Mouse (Mus musculus): ENCODE results near the gene Pdhb.

Pdhb gene

DNA sequence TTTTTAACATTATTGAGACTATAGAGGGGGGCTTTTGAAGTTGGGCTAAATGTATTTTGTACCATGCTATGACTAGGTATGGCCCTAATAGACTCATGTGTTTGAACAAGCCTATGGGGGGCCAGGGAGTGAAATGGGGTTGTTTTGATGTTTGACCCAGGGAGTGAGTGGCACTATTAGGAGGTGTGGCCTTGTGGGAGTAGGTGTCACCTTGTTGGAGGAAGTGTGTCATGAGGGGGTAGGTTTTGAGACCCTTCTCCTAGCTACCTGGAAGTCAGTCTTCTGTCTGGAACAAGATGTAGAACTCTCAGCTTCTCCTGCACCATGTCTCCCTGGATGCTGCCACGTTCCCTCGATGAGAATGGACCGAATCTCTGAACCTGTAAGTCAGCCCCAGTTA, 17.7 kb upstream of the Pdhb start:
- DNase-seq: no peak

DNA sequence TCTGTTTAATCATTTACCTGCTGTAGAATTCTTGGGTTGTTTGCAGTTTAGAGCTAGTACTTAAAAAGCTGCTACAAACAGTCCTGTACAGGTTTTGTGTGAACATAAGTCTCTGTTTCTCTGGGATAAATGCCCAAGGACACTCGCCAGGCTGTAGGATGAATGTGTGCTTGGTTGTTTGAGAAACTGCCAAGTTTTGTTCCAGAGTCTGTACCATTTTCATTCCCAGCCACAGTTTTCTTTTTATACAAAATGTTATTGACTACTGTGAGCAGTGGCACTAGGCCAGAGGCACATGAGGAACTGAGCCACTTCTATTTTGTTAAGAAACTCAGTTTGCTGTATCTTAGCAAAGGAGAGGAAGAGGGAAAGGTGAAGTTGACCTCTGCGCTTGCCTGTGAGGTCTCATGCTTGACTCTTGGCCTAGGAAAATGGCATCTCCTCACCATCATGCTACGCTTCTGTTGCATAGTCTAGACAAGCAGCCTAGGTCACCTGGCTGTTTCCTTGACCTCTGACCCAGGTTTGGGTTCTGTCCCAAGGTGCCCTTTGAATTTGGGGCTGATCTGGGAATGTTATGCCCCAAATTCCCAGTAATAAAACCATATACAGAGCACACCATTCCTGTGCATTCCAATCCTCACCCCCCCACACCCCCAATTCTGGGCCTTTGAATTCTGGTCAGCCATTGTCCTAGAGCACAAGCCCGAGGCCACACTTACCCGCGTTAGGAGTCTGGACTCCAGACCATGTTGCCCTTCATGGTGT, 13.6 kb upstream of the Pdhb start:
- peak; percentile 18 to 32 for DNase-seq

DNA sequence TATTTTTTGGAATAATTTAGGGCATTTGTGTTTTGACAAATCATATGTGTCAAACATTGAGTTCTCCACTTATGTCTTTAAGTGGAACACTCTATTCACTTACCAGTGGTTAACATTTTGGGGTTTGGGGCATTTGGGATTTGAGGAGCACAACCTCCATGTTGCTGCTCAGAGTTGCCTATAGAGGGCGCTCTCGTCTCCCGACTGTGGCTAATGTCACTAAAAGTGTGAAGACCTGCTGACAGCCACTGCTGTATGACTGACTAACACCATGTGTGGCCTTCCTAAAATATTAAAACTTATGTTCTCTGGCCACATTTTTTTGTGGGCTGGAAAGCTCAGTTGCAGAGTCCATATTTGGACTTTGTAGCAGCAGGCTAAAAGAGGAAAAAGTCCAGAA, 10.5 kb upstream of the Pdhb start:
- no peak for DNase-seq

DNA sequence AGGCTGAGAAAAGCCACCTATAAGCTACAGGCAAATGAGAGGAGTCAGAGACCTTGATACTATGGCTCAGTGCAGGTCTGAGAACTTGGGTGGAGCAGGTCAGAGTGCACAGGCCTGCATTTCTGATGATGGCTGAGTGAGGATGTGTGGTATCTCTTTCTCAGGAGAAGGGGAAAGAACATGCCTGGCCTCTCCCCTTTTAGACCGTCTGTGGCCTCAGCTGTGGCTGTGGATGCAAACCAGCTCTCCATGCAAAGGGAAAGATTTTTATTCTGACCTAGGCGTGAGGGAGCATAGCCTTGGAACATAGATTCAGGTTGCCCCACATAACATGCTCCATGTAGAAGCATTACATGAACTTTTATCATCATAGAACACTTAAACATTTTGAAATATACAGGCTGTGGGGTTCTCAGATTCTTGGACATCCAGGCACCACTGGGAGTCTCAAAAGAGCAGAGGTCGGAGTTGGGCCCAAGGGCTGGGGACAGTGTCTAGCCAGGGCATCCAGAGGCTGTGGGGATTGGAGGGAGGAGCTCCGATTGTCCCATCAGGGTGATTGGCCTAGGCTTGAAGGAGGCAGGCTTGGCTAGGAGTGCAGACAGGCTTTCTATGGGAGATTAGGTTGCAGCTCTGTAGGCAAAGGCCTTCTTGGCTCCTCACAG, 7.7 kb upstream of the Pdhb start:
- no peak for DNase-seq

DNA sequence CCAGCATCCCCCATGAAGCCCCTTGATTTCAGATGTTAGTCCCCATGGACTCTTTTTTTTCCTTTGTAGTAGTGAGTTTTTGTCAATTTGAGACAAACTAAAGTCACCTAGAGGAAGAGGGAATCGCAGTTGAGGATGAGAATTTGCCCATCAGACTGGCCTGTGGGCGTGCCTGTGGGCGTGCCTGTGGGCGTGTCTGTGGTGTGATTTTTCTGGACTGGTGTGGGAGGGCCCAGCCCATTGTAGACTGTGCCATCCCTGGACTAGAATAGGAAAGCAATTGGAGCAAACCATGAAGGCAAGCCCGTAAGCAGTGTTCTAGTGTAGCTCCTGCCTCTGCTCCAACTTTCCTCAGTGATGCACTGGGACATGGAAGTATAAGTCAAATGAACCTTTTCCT, 3.4 kb upstream of the Pdhb start:
- peak in 1 of 2 experiments; percentile 63 for DNase-seq

DNA sequence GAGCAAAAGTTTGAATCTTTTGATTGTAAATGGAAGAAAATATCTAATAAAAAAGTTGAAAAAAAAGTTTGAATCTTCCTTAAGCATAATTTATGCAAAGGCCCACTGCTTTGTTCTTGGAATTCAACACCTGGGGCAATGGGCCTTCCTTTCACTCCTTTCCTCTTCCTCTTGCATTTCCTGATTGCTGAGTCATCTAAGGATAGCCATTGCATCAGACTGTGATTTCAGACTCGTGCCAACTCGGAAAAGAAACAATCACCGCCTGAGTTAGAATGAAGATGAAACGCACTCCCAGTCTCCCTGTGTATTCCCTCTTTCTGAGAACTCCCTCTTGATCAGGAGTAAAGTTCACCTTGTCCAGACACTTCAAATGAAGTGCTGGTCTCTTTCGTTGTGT, 1.8 kb upstream of the Pdhb start:
- DNase-seq: no peak

DNA sequence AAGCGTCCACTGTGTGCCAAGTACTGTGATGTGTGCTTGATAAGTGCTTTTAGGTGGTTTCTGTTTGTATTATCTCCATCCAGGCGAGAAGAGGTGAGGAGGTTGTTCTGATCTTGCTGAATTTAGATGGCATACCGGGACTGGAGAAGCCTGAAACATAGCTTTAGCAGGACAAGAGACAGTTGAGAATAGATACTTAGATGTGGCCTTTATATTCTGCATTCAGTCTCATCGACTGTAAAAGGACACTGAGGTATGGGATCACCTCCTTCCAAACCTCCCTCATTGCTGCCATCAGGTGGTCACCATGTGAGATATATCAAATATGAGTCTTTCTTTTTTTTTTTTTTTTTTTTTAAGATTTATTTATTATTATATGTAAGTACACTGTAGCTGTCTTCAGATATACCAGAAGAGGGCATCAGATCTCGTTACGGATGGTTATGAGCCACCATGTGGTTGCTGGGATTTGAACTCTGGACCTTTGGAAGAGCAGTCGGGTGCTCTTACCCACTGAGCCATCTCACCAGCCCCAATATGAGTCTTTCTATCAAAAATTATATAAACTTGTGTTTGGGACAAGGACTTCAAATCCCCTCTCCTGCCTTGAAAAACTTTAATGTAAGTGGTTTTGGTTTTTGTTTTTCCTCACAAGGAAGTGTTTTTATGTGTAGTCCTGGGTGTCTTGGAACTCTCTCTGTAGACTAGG, 871 bp upstream of the Pdhb start:
- DNase-seq: peak; percentile 43 to 56

DNA sequence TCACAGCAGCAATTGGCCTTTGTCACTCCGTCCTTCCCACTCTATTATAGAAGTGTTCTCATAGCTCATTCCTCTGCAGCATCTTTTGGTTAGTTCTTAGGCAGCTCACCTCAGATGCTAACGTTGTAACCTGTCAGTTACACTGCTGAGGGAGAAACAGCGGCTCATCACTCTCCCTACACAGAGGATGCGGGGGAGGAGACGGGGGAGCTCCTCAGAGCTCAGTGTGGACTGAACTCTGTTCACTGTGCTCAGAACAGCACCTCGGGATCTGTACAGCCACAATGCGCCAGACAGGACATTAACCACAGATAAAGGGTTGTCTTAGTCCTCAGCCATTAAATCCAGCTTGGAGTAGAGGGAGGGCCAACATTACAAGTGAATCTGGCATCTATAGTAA, 8.4 kb downstream of the Pdhb start:
- DNase-seq: no peak

DNA sequence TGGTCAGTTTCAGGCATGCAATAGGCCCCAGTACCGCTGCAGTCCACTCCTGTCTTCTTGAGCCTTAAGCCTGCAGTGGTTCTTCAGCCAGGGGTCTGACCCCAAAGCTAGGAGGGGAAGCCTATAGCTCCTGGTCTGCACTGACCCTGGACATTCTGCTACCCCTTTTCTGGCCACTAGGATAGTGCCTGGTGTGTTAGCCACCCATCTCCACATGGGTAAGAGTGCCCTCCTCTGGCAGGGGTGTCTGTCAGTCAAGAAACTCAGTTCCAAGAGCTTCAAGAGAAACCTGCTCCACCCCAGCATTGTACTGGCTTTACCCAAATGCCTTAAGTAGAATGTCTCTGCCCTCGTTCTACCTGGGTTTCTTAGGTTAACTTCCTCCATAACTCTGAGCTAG, 11.0 kb downstream of the Pdhb start:
- DNase-seq: peak; percentile 44 to 74

DNA sequence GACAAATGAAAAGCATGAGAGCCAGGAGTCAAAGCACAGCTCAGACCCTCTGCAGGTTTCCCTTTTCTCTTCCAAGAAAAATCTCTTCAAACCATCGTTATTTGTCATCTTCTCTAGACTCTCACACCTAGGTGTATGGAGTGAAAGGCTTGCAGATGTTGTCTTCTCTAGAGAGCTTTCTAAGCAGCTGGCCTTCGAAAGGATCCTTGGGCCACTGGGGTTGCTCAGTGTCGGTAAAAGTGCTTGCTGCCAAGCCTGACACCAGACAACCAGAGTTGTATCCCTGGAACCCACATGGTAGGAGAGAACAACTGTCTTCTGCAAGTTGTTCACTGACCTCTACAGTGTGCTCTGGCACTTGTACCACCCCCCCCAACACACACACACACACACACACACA, 13.7 kb downstream of the Pdhb start:
- DNase-seq: no peak

DNA sequence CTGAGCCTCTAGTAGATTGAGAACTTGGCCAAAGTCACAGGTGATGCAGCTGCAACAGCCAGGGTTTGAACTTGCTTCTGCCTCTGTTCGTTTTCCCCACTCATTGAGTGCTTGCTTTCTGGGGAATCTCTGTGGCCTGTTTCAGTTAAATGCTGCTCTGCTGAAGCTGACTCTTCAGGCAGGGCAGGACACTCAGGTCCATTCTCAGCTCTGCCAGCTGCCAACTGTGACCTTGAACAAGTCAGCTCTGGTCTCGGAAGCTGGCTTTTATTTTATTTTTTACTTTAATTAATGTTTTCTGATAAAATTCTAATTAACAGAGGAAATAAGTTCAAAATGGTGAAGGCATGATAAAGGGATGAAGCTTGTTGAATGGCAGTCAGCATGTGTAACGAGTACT, 14.1 kb downstream of the Pdhb start:
- DNase-seq: no peak

DNA sequence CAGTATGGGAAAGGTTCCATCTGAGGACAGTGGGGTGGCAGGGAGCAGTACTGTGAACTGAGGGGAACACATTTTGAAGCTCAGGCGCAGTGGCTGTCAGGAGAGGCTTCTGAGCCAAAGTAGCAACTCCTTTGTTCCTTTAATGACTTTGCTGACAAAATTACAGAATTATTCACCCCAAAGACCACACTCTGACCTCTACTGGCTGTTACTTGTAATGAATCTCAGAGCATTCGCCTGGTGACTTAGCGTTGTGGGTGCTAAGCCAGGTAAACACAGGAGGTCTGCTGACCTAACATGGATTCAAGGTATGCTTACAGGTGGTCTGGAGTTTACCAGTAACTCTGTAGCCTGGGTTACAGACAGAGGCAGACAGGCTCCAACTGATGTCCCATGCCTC, 15.9 kb downstream of the Pdhb start:
- peak in 1 of 2 experiments; percentile 22 for DNase-seq

DNA sequence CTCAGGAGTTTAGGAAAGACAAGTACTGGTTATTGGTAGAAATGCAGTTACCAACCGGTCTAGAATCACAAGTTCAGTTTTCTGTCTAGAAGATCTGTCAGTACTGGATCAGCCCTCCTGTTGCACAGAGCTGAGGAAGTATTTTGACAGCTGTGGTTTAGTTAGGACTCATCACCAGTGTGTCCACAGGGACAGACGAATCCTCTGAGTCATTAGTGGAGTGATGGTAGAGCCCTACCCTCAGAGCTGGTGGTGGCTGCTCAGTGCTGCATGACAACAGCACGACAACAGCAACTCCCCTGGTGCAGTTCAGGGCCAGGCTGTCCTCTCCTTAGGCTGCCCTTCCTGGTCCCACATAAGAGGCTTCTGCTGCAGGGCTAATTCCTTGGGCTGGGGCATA, 18.8 kb downstream of the Pdhb start:
- DNase-seq: no peak

DNA sequence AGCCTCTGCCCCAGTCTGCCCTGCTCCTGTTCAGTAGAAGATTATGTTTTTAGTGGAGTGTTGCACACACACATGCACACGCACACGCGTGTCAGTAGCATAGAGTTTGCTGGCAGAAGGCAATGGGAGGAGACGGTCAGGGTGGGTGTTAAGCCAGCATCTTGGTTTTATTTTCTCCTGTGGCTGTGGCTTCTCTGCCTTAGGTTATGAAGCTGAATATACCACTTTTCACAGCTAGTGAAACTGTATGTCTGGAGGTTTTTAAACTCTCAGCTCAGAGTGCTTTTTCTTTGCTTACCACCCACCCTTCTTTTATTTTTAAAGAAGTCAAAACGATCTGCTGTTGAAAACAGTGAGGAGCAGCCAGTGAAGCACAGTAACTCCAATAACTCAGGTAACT, 21.1 kb downstream of the Pdhb start:
- no peak for DNase-seq

DNA sequence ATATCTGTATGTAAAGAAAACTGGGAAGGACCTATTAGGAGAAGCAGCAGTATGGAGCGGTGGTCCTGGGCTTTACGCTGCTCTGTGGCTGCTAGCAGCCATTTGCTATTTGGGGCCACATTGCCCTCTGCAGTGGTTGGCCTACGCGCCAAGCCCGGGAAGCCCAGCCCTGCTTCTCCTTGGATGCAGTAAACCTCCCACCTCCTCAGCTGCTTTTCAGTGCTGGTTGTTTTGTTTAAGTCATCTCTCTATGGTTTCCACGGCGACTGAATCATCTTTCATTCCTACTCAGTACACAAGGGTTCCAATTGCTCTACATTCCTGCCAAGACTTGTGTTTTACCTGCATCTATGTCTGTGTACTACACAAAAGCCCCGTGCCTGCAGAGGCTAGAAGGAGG, 24.0 kb downstream of the Pdhb start:
- DNase-seq: no peak

DNA sequence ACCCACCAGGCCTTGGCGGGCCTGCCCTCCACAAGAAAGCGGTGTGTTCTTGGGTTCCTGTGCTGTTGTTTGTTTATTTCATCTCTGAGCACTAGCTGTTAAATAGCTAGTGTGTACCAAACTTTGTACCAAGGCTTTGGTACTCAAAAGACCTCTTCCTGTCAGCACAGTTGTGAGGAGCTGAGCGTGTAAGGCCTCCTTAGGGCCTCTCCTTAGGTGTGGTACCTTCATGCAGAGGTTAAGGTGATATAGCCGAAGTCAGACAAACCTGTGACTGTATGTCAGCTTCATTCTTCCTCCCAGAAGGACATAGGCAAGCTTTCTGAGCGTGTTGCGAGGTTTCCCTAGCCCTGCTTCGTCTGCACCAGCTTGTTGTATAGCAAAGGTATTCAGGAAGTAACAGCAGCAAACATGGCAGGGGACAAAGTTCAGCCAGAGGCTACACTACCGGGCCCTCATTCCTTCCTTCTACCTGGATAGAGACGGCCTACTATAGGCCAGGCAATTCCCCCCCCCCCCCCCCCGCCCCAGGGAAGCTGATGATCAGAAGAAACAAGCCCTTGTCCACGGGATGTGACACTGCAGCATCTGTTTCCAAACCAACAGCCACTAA, 26.1 kb downstream of the Pdhb start:
- no peak for DNase-seq

DNA sequence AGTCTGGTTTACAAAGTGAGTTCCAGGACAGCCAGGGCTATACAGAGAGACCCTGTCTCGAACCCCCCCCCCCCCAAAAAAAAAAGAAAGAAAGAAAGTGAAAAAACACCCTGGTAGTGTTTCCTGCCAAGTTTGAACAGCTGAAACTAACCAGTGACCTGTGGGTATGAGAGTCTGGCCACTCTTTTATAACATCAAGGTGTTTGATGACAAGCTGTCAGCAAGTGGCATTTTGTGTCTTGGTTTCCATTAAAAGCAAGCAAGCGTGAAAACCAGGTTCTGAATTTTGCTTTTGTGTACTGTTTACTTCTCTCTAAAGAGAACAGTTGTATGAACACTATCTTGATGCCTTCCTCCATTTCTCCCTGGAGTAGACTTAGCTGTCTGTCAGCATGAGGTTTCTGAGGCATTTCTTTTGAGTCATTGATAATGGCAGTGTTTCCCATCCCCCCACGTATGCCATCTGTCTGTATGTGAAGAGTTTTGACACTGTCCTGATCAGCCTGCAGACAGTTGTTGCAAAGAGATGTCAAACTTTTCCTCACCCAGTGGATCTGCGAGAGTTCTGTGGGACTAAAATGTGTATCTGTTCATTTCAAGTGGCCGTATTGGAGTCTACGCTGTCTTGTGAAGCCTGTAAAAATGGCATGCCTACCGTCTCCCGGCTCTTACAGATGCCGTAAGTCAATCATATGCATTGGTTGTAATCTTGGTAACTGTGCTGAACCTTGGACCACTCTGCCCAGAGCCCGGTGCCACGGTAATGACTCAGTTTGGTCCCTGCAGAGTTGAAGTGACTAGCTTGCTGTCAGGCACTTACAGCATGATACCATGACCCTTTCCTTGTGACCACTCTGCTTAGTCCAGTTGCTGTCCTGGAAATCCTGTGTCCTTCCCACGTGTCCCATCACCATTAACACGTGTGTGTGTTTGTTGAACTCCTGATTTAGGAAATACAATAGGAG, 26.9 kb downstream of the Pdhb start:
- no peak for DNase-seq

DNA sequence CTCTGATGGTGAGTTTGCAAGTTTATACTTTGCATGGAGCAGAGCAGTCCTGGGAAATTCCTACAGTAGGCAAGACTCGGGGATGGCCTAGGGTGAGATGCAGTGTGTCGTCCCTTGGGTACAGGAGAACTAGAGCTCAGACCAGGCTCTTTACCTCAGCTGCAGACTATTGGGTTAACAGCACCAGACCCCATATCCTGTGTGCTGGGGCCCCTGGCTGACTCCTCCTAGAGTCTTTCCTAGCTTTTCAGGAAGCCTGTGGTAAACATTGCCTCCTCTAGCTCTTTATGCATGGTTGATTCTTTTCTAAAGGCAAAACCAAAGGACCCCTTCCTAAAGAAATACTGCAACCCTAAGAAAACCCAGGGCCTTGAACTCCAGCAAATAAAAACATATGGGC, 31.7 kb downstream of the Pdhb start:
- no peak for DNase-seq

DNA sequence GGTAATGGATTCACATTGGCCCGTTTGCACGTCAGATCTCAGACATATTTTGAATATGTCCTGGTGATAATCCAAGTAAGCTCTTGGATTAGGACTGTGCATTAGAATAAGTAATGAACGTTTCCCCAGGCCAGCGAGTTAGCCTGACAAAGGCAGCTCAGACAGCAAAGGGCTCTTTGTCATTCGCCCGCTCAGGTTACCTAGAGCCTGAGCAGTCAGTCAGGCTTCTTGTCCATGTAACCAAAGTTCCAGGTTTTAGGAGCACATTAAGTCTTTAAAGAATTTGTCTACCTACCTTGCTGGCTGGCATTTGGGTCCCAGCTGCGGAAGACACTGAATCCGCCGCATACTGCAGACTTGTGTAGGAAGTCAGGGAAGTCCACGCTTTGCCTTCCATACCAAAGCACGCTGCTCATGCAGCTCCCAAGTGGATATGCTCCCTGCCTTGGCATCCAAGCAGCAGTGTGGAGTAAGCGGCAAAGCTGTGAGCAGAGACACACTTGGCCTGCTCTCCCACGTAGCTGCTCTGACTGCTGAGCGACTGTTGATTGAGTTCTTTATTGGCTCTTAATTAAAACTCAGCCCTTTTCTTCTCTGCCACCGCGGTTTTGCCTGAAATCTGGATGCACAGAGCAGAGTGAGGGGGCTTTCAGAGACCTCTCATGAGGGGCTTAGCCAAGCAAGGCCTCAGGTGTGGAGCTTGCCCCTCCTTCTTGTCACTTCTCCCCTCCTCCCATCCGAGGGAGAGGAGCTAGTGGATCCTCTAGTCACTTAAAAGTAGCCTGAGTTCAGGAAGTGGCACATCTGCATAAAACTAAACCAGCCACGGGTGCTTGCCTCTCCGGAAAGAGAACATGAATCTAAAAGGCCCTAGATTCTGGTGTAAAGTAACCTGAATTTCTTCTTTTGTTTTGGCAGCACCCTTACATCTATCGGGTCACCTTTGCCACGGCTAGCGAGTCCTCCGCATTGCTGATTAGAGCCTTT, 32.8 kb downstream of the Pdhb start:
- DNase-seq: no peak

DNA sequence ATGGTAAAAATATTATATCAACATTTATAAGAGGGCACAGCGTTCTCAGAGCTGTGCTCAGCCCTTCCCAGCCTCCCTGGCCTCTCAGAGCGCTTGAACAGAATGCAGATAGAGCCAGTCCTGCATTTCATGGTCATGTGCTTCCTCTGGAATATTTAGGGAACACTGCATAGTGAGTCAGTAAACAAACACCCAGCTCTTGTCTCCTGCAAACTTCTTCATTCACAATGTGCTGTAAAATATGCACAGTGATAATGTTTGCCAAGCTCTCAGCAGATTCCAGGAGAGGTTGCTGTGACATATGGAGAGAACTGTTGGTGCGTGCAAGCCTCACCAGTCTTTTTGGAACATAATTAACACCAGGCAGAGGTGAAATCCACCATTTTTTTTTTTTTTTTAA, 37.7 kb downstream of the Pdhb start:
- no peak for DNase-seq

DNA sequence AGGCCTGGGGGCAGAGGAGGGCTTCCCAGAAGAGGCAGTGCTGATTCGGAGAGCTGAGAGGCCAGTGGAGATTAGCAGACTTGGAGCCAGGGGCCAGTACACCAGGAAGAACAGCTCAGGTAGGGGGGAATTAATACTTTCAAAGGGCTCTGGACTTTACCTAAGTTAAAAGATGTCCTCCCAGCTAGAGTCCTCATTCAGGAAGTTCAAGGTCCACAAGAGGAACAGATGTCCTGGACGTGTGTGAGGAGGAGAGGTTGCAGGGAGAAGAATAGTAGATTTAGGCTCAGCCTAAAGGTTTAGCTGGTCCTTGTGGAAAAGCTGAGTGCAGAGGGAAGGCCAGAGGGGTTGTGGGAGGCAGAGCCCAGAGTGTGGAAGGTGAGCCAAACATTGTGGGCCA, 38.6 kb downstream of the Pdhb start:
- no peak for DNase-seq
